Mouse (Mus musculus) heart, postnatal 14 days (tissue): ENCODE data around the gene Rhot2. TPM values are rescaled to one million over a fixed set of nuclear protein-coding genes. Genes with fewer than 3 reads are reported as not detected.
"Not testable (repeated sequence)": the region's sequence is repeated elsewhere in the genome, so short reads cannot be mapped to it uniquely, and the experiment has no call there.

ENCODE experiments used
- DNase-seq, 2 experiments: peaks; one replicate each; pipeline ENCODE4 v3.0.0; 2021 to 2022
- intact Hi-C: fragments of 180-260 bp; cut with DNase I; formaldehyde crosslinking; loops from one replicate; pipeline ENCODE4 v1.15.1; 2025
- total RNA-seq, 2 experiments: library from RNA; stranded (reverse); gene quantifications; 2 replicates each; pipeline ENCODE4 v1.2.3; 2021

The Rhot2 gene
- total RNA-seq, 2 experiments from 2014 or later: 103 to 105 TPM

GRCm38 (mm10) chr17:25875171-25876136 is 30.8 kb upstream of the Rhot2 start:
- peak; percentile 88 to 91 for DNase-seq
- intact Hi-C loops: no loop called here

- intact Hi-C loops: no loop called here
- DNase-seq: peak; percentile 91 to 96
Measured at GRCm38 (mm10) chr17:25874721-25875170, 30.1 kb upstream of the Rhot2 start, which contains the start of gene Mettl26. Gene Mettl26, plus strand, starts transcription at chr17:25875074.

GRCm38 (mm10) chr17:25874148-25874720 is 29.6 kb upstream of the Rhot2 start:
- no peak for DNase-seq
- intact Hi-C loops: no loop called here

- intact Hi-C loops: no loop called here
- no peak for DNase-seq
Measured at GRCm38 (mm10) chr17:25873405-25874147, 28.9 kb upstream of the Rhot2 start.

GRCm38 (mm10) chr17:25872676-25873075 is 28.0 kb upstream of the Rhot2 start:
- no peak for DNase-seq
- intact Hi-C loops: no loop called here

GRCm38 (mm10) chr17:25871566-25871965 is 26.9 kb upstream of the Rhot2 start:
- DNase-seq, intact Hi-C loops: not testable (repeated sequence)

GRCm38 (mm10) chr17:25869954-25870353 is 25.3 kb upstream of the Rhot2 start:
- intact Hi-C loops: loop anchor here (5.0 kb wide), 1 partner anchor 98 kb away; the partner anchor contains the start of gene Narfl
- DNase-seq: no peak

GRCm38 (mm10) chr17:25869498-25869897 is 24.8 kb upstream of the Rhot2 start:
- DNase-seq: no peak
- intact Hi-C loops: loop anchor here (5.0 kb wide), 1 partner anchor 97 kb away; the partner anchor contains the start of gene Narfl

- peak; percentile 83 to 86 for DNase-seq
- intact Hi-C loops: loop anchor here (5.0 kb wide), 1 partner anchor 96 kb away; the partner anchor contains the start of gene Narfl
Measured at GRCm38 (mm10) chr17:25868601-25869191, 24.0 kb upstream of the Rhot2 start, which contains the start of gene Mcrip2. Gene Mcrip2, minus strand, starts transcription at chr17:25868764.

- intact Hi-C loops: loop anchor here (2.0 to 5.0 kb wide), 2 partner anchors 23 to 96 kb away; partner anchors contain the start of genes Narfl and Rhot2
- peak; percentile 55 to 73 for DNase-seq
Measured at GRCm38 (mm10) chr17:25867836-25868600, 23.4 kb upstream of the Rhot2 start.

- intact Hi-C loops: loop anchor here (2.0 to 5.0 kb wide), 2 partner anchors 23 to 95 kb away; partner anchors contain the start of genes Narfl and Rhot2
- DNase-seq: no peak
Measured at GRCm38 (mm10) chr17:25867509-25867835, 22.8 kb upstream of the Rhot2 start.

GRCm38 (mm10) chr17:25866172-25866571 is 21.5 kb upstream of the Rhot2 start:
- no peak for DNase-seq
- intact Hi-C loops: loop anchor here (2.0 to 5.0 kb wide), 2 partner anchors 21 to 94 kb away; partner anchors contain the start of genes Narfl and Rhot2

GRCm38 (mm10) chr17:25865288-25865687 is 20.6 kb upstream of the Rhot2 start:
- intact Hi-C loops: loop anchor here (5.0 kb wide), 1 partner anchor 93 kb away; the partner anchor contains the start of gene Narfl
- DNase-seq: no peak

- intact Hi-C loops: no loop called here
- DNase-seq: no peak
Measured at GRCm38 (mm10) chr17:25864311-25864710, 19.7 kb upstream of the Rhot2 start.

GRCm38 (mm10) chr17:25863681-25864080 is 19.0 kb upstream of the Rhot2 start:
- intact Hi-C loops: no loop called here
- no peak for DNase-seq

- DNase-seq: no peak
- intact Hi-C loops: no loop called here
Measured at GRCm38 (mm10) chr17:25861704-25862612, 17.3 kb upstream of the Rhot2 start.

GRCm38 (mm10) chr17:25860832-25861703 is 16.4 kb upstream of the Rhot2 start, which contains the start of gene Wdr90:
Gene Wdr90, minus strand, starts transcription at chr17:25861501.
- peak; percentile 89 to 92 for DNase-seq
- intact Hi-C loops: no loop called here
